9 mouse cellular contexts compared by ENCODE assay signal in the genomic region with DNA sequence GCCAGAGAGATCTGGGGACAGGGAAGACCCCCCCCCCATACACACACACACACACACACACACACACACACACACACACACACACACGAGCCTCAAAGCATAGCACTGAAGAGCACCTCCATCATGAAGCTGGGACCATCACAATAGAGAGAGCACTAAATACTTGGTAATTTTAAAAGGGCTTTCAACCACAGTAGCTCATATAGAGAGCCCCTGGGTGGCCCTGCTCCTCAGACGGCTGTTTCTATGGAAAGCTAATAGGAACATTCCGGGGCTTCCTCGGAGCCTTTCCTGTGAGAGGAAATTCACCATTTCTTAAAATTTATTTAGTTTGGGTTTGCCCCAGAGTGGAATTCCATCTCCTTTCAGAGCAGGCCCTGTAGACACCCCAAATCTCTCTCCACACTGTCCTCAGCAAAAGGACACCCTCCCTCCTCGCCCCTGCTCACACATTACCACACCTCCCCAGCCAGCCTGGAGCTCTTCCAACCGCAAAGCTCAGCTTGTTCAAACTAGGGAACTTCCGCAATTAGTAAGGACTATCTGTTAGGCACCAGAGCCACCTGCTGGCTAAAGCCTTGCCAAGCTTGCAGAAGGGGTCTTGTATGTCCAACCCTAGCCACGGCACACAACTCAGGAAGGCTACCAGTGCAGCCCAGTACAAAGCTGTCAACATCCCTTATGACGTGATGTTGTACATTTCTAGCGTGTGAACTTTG. TPM values are rescaled to one million over a fixed set of nuclear protein-coding genes. Genes with fewer than 3 reads are reported as not detected.
A peak's percentile ranks its signal among the peaks of the same experiment; 100 is the strongest.
DNase-seq lines count a peak whose midpoint lies in the region; ATAC-seq and TF ChIP-seq lines count a peak whose summit lies in the region.
"Had no signal": no experiment of that assay in that cellular context is flagged by ENCODE, and none has a peak within 500 bp of the region (broad histone marks: within the 10 kb centered on the region; RNA-seq: fewer than 3 reads in every experiment).

No protein-coding gene starts in this region.

- peak; percentile 85 for ATAC-seq in hindbrain, postnatal 0 days

- 0 out of 2 replicates have a peak overlapping the region, but pooled peaks have one; percentile 17 for H3K9ac ChIP-seq in hindbrain, postnatal 0 days (replicated peaks; ENCODE audit: low read length)

- H3K27me3 ChIP-seq in hindbrain, postnatal 0 days (ENCODE audit: insufficient read depth, low read length): no peaks in the 10 kb centered on the region

- no peaks in the 10 kb centered on the region for H3K36me3 ChIP-seq in hindbrain, postnatal 0 days (ENCODE audit: insufficient read depth, low read length)

- peak; percentile 97 for TF ChIP-seq CTCF in hindbrain, postnatal 0 days (IDR thresholded peaks at IDR 0.05; ENCODE audit: low read depth)

- H3K9me3 ChIP-seq in hindbrain, postnatal 0 days (ENCODE audit: low read length): no peaks in the 10 kb centered on the region

- H3K27ac ChIP-seq in hindbrain, postnatal 0 days: no peak overlapping the region

- H3K4me3 ChIP-seq in hindbrain, postnatal 0 days (ENCODE audit: low read length): no peak overlapping the region
- H3K4me3 ChIP-seq: myocyte had no signal

- peak; percentile 30 for DNase-seq in adrenal gland, adult 8-10 months
- DNase-seq in embryo, embryonic 10 days (ENCODE audit: low spot score): peak; percentile 92
- DNase-seq in gastrocnemius, postnatal 10 days: peak; percentile 70
- peak; percentile 97 for DNase-seq in hindbrain, postnatal 0 days (ENCODE audit: low spot score)
- DNase-seq in layer of hippocampus, postnatal 36 days: peak; percentile 76 to 81
- DNase-seq in lung, postnatal 4 days: peak; percentile 79 to 82
- peak; percentile 88 to 92 for DNase-seq in right cerebral cortex, postnatal 10 days (ENCODE audit: low spot score in 2 of 2)
- DNase-seq in c-Kit-positive CD71-positive TER-119-positive erythroid progenitor cells, embryonic 14.5 days (ENCODE audit: low spot score): no peak

- peak overlapping the region; percentile 21; the same call in 1 of the 2 replicates for H3K4me2 ChIP-seq in hindbrain, postnatal 0 days (ENCODE audit: low read depth, low read length)

- H3K4me1 ChIP-seq in hindbrain, postnatal 0 days (ENCODE audit: insufficient read depth, low read length): no peaks in the 10 kb centered on the region

- 25% methylated on average over 10 of the region's 10 CpGs for WGBS in hindbrain, postnatal 0 days

RNA-seq across cellular contexts. Expression of a gene that starts 26.5 kb away (rescaled TPM):
- total RNA-seq in adrenal gland, adult 8-10 months (2022): 10 to 100 TPM in 2 of 4 experiments, 1 to 10 TPM in 2; 5.9 to 15.8 (median 9.5) TPM
- 1 to 10 TPM; 2.3 to 2.9 TPM for total RNA-seq in gastrocnemius, postnatal 10 days (2021)
- 140 TPM in 2 replicates for total RNA-seq in hindbrain, postnatal 0 days (2014; rRNA removed)
- 8.6 and 8.9 TPM in 2 replicates for polyA plus RNA-seq in hindbrain, postnatal 0 days (2015; fragmentation: Nextera tagmentation; extraction: Ambion mirVana)
- 100 to 1,000 TPM; 118 to 119 TPM for total RNA-seq in layer of hippocampus, postnatal 36 days (2021)
